Comparison of ENCODE assay signal across 8 mouse cellular contexts in the genomic region with DNA sequence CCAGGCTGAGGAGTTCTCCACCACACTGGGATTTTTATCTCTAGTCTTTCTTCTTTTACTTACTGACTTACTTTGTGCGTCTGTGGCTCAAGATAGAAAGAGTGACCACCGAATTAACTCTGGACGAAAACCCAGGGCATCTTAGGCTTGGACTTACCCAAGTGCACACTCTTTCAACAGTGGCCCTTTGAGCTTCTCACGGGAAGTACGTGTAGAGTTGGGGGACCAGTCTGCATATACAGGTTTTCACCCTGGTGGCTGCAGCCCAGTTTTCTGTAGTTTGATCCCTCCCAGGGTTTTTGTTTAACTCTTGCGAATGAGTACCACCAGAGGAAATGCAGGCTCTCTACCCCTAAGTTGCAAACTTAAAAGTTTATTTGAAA. TPM values are rescaled to one million over a fixed set of nuclear protein-coding genes. Genes with fewer than 3 reads are reported as not detected.
A peak's percentile ranks its signal among the peaks of the same experiment; 100 is the strongest.
DNase-seq lines count a peak whose midpoint lies in the region; ATAC-seq lines count a peak whose summit lies in the region.

No protein-coding gene starts in this region.

- DNase-seq in kidney, postnatal 10 days = no peak
- peak; percentile 61 for DNase-seq in MEL-GATA-1-ER (ENCODE audit: extremely low read depth, low read depth)
- DNase-seq in hindbrain, embryonic 11.5 days (ENCODE audit: low spot score) = no peak
- no peak for DNase-seq in midbrain, embryonic 10.5 days (ENCODE audit: low spot score)
- no peak for DNase-seq in layer of hippocampus, postnatal 25 days (ENCODE audit: extremely low spot score in 1 of 2, low spot score in 1 of 2)
- no peak for DNase-seq in spleen, adult 18-20 months
- DNase-seq in urinary bladder, adult 2 months (ENCODE audit: low spot score) = no peak

- peaks cover 3% of the 10 kb centered on the region; the same call in 1 of the 2 replicates for H3K9me3 ChIP-seq in kidney, embryonic 14.5 days (ENCODE audit: control insufficient read depth, low read length)
- H3K9me3 ChIP-seq in hindbrain, embryonic 11.5 days (ENCODE audit: control insufficient read depth, low read length) = no peaks in the 10 kb centered on the region
- H3K9me3 ChIP-seq in midbrain, embryonic 10.5 days (replicated peaks) = no peaks in the 10 kb centered on the region

- H3K9ac ChIP-seq in kidney, embryonic 14.5 days (ENCODE audit: low read depth, low read length) = peak overlapping the region; percentile 87
- H3K9ac ChIP-seq in hindbrain, embryonic 11.5 days (ENCODE audit: low read depth, low read length) = peak overlapping the region; percentile 77

- no peaks in the 10 kb centered on the region for H3K27me3 ChIP-seq in kidney, embryonic 14.5 days (ENCODE audit: control insufficient read depth, insufficient read depth, low read length)
- no peaks in the 10 kb centered on the region for H3K27me3 ChIP-seq in hindbrain, embryonic 11.5 days (ENCODE audit: control insufficient read depth, insufficient read depth, low read length)
- H3K27me3 ChIP-seq in midbrain, embryonic 10.5 days (ENCODE audit: low read depth, poor library complexity, severe bottlenecking) = no peaks in the 10 kb centered on the region

- H3K4me2 ChIP-seq in kidney, embryonic 14.5 days (replicated peaks; ENCODE audit: low read depth, low read length) = peak overlapping the region; percentile 70
- H3K4me2 ChIP-seq in hindbrain, embryonic 11.5 days (replicated peaks; ENCODE audit: low read depth, low read length) = peak overlapping the region; percentile 43

- WGBS in kidney, embryonic 14.5 days = 10% methylated on average over 6 of the region's 6 CpGs
- WGBS in hindbrain, embryonic 11.5 days = 13% methylated on average over 6 of the region's 6 CpGs
- 10% methylated on average over 6 of the region's 6 CpGs for WGBS in midbrain, embryonic 10.5 days

- H3K36me3 ChIP-seq in kidney, embryonic 14.5 days (ENCODE audit: control insufficient read depth, insufficient read depth, low read length) = no peaks in the 10 kb centered on the region
- no peaks in the 10 kb centered on the region for H3K36me3 ChIP-seq in hindbrain, embryonic 11.5 days (ENCODE audit: control insufficient read depth, insufficient read depth, low read length)
- peaks cover 6% of the 10 kb centered on the region; the same call in 1 of the 2 replicates for H3K36me3 ChIP-seq in midbrain, embryonic 10.5 days

- H3K4me1 ChIP-seq in kidney, embryonic 14.5 days (ENCODE audit: control insufficient read depth, insufficient read depth, low read length) = peaks cover 10% of the 10 kb centered on the region; the same call in 1 of the 2 replicates
- H3K4me1 ChIP-seq in hindbrain, embryonic 11.5 days (replicated peaks; ENCODE audit: control insufficient read depth, insufficient read depth, low read length) = no peaks in the 10 kb centered on the region
- peaks cover 22% of the 10 kb centered on the region for H3K4me1 ChIP-seq in midbrain, embryonic 10.5 days

- H3K4me3 ChIP-seq in kidney, embryonic 14.5 days (ENCODE audit: low read length) = peak overlapping the region; percentile 78
- peak overlapping the region; percentile 76 for H3K4me3 ChIP-seq in hindbrain, embryonic 11.5 days (ENCODE audit: low read depth, low read length)
- H3K4me3 ChIP-seq in midbrain, embryonic 10.5 days = peak overlapping the region; percentile 90

- no peak overlapping the region; the same call in 1 of the 2 replicates for H3K27ac ChIP-seq in kidney, embryonic 14.5 days (ENCODE audit: low read depth, low read length)
- no peak overlapping the region for H3K27ac ChIP-seq in hindbrain, embryonic 11.5 days (ENCODE audit: low read depth, low read length)
- peak overlapping the region; percentile 90 for H3K27ac ChIP-seq in midbrain, embryonic 10.5 days (replicated peaks)

- ATAC-seq in kidney, embryonic 14.5 days (ENCODE audit: low FRiP score, low TSS enrichment) = peak; percentile 34; the same call in 1 of the 2 replicates
- ATAC-seq in hindbrain, embryonic 11.5 days (ENCODE audit: low FRiP score) = 0 out of 2 replicates have a peak, but pooled peaks have one; percentile 33

RNA-seq across cellular contexts. Expression of gene Trub1, which starts 0.5 kb away (rescaled TPM):
- 23.4 and 33.9 TPM in 2 replicates for polyA plus RNA-seq in kidney, embryonic 14.5 days (2014; fragmentation: Nextera tagmentation; extraction: Ambion mirVana)
- 14.8 and 17.8 TPM in 2 replicates for polyA plus RNA-seq in hindbrain, embryonic 11.5 days (2014; fragmentation: Nextera tagmentation; extraction: Ambion mirVana)
- polyA plus RNA-seq in midbrain, embryonic 10.5 days (2016; fragmentation: Nextera tagmentation; extraction: Ambion mirVana) = 22.5 and 22.7 TPM in 2 replicates
- 10 to 100 TPM; 20.9 to 21.3 TPM for total RNA-seq in layer of hippocampus, postnatal 25 days (2021)
- polyA plus RNA-seq in urinary bladder, adult 2 months (2012; rRNA removed) = 14.1 and 16.6 TPM in 2 replicates
